Mouse (Mus musculus) E14TG2a.4 (cell line): ENCODE measurements around the gene Ugt1a7c.

Source experiments
- CTCF ChIP-seq: conservative IDR thresholded peaks from 2 replicates; pipeline ENCODE4 v1.5.1; 2014; ENCODE audit warnings: low read length
- NANOG ChIP-seq: IDR thresholded peaks from 2 replicates; pipeline ENCODE4 v1.6.1; 2014; ENCODE audit warnings: borderline replicate concordance, low read length, mixed read lengths
- POU5F1 ChIP-seq: IDR thresholded peaks from 2 replicates; pipeline ENCODE4 v1.6.1; 2014; ENCODE audit warnings: low read length, borderline replicate concordance

- TF ChIP-seq CTCF (no peak), POU5F1 (no peak), NANOG (no peak)
Measured at GRCm38 (mm10) chr1:88218051-88218450, 123.2 kb downstream of the Ugt1a7c start.
